Mouse (Mus musculus) lung, postnatal 0 days (tissue): ENCODE results near the gene Elf2. TPM values are rescaled to one million over a fixed set of nuclear protein-coding genes. Genes with fewer than 3 reads are reported as not detected.

Source experiments
- ATAC-seq: fragments of 200-750 bp; cut with Nextera tagmentation; 2 replicates; pipeline ENCODE4 v1.8.0; 2017; ENCODE audit warnings: moderate library complexity
- DNase-seq: peaks from one replicate; pipeline ENCODE4 v3.0.0-alpha.2; 2016; ENCODE audit warnings: low spot score
- H3K27ac ChIP-seq: fragments of 300-500 bp; sonication (generic); 2 replicates; pipeline ENCODE4 v1.5.1; 2014; ENCODE audit warnings: antibody characterized with exemption, mild to moderate bottlenecking, low read length, mixed read lengths
- H3K27me3 ChIP-seq: fragments of 300-500 bp; sonication (generic); replicated peaks from 2 replicates; pipeline ENCODE4 v1.6.1; 2014; ENCODE audit warnings: low read length, mixed read lengths; ENCODE audit not compliant: insufficient read depth
- H3K36me3 ChIP-seq: fragments of 300-500 bp; sonication (generic); 2 replicates; pipeline ENCODE4 v1.6.1; 2014; ENCODE audit warnings: low read length, mixed read lengths; ENCODE audit not compliant: insufficient read depth
- H3K4me1 ChIP-seq: fragments of 300-500 bp; sonication (generic); 2 replicates; pipeline ENCODE4 v1.6.1; 2014; ENCODE audit warnings: antibody characterized with exemption, low read depth, low read length, mixed read lengths; ENCODE audit not compliant: insufficient read depth
- H3K4me2 ChIP-seq: fragments of 300-500 bp; sonication (generic); replicated peaks from 2 replicates; pipeline ENCODE4 v1.6.1; 2014; ENCODE audit warnings: low read depth, mild to moderate bottlenecking, low read length, moderate library complexity, mixed read lengths
- H3K4me3 ChIP-seq: fragments of 300-500 bp; sonication (generic); 2 replicates; pipeline ENCODE4 v1.5.1; 2014; ENCODE audit warnings: low read depth, low read length
- H3K9ac ChIP-seq: fragments of 300-500 bp; sonication (generic); replicated peaks from 2 replicates; pipeline ENCODE4 v1.6.1; 2014; ENCODE audit warnings: low read depth, mild to moderate bottlenecking
- H3K9me3 ChIP-seq: fragments of 300-500 bp; sonication (generic); 2 replicates; pipeline ENCODE4 v1.6.1; 2016; ENCODE audit warnings: low read length, mixed read lengths
- CTCF ChIP-seq: IDR thresholded peaks from 2 replicates; pipeline ENCODE4 v1.5.1; 2016; ENCODE audit warnings: antibody characterized with exemption, mild to moderate bottlenecking
- EP300 ChIP-seq: IDR thresholded peaks from 2 replicates; pipeline ENCODE4 v1.6.1; 2016; ENCODE audit warnings: antibody characterized with exemption, mild to moderate bottlenecking, control low read depth
- WGBS: fragments of 180-500 bp; shearing (Covaris S2); extraction: QIAGEN DNeasy Blood & Tissue Kit; methylation state at CpG from one replicate; pipeline ENCODE4 v1.1.7; 2014; 5-methylcytosine and 5-hydroxymethylcytosine counted together
- polyA plus RNA-seq: library from polyadenylated mRNA; unstranded; fragments of >200 nt; fragmentation: Nextera tagmentation; extraction: Ambion mirVana; gene quantifications from 2 replicates; pipeline ENCODE4 v1.2.1, GENCODE M21; 2015

Gene Elf2
- polyA plus RNA-seq, 1 experiment from 2014 or later, result 55.8 TPM

DNA sequence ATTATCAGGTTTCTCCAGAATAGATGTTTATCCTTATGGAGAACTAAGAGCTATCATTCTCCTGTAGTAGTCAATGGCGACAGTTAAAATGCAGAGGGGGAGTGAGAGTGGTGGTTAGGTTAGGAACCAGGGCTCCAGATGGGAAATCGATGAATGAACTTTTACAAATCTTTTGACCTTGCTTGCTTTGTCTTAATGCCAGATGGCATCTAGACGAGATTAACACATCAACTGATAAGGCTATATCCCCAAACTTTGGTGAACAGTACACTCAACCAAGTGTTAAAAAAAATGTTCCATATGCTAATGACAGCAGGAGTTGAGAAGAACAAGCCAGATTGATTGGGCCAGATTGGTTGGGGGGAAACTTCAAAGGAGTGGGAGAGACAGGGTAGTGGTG is 111.2 kb downstream of the Elf2 start:
- H3K9ac ChIP-seq, result no peak overlapping the region
- no peak overlapping the region for H3K27ac ChIP-seq
- DNase-seq, result no peak
- H3K36me3 ChIP-seq, result no peaks in the 10 kb centered on the region
- H3K4me3 ChIP-seq, result no peak overlapping the region
- H3K27me3 ChIP-seq, result no peaks in the 10 kb centered on the region
- no peak for TF ChIP-seq EP300
- no peak for TF ChIP-seq CTCF
- no peak for ATAC-seq
- H3K9me3 ChIP-seq, result no peaks in the 10 kb centered on the region
- peaks cover 8% of the 10 kb centered on the region; the same call in 1 of the 2 replicates for H3K4me1 ChIP-seq
- 76% methylated on average over 3 of the region's 3 CpGs for WGBS
- no peak overlapping the region for H3K4me2 ChIP-seq

DNA sequence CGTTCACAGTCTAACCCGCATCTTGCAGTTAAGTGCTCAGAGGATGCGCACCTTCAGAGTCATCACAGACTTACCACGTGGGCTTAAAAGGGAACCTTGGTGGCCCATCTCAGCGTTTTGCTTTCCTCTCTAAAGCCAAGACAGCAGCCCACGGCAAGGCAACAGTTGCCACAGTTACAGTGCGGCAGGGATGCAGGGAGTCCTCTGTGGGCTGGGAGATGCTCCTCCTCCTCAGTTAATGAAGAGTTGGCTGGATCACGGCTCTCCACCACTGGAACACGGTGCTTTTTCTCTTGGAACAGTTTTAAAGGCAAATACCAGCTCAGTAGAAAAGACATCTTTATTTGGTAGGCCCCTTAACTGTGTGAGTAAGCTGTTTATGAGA is 111.7 kb downstream of the Elf2 start:
- 83% methylated on average over 9 of the region's 9 CpGs for WGBS
- DNase-seq, result no peak
- no peak overlapping the region for H3K27ac ChIP-seq
- no peak overlapping the region for H3K4me2 ChIP-seq
- peaks cover 8% of the 10 kb centered on the region; the same call in 1 of the 2 replicates for H3K4me1 ChIP-seq
- TF ChIP-seq EP300, result no peak
- TF ChIP-seq CTCF, result no peak
- H3K27me3 ChIP-seq, result no peaks in the 10 kb centered on the region
- no peak overlapping the region for H3K4me3 ChIP-seq
- no peaks in the 10 kb centered on the region for H3K9me3 ChIP-seq
- no peaks in the 10 kb centered on the region for H3K36me3 ChIP-seq
- no peak for ATAC-seq
- no peak overlapping the region for H3K9ac ChIP-seq

DNA sequence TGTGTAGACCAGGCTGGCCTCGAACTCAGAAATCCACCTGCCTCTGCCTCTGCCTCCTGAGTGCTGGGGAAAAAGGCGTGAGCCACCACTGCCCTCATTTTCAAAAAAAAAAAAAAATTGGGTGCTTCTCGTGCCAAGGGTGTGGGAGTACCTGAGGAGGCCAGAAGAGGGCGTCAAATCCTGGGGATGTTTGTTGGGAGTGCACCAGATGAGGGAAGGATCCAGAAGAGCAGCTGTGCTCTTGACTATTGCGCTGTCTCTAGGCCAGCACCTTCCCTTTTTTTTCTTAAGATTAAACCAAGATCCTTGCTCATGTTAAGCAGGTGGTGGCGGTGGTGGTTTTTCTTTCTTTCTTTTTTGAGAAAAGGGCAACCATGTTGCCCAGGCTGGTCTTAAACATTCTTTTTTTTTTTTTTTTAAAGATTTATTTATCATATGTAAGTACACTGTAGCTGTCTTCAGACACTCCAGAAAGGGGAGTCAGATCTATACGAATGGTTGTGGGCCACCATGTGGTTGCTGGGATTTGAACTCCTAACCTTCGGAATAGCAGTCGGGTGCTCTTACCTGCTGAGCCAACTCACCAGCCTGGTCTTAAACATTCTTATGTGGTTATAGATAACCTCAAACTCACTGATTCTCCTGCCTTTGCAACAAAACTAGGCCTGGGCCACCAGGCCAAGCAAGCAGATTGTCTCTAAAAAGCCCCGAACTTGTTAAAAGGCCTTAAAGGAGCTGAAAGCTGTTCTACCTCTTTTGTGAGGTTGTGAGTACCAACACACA is 112.2 kb downstream of the Elf2 start:
- peak; percentile 60 for DNase-seq

DNA sequence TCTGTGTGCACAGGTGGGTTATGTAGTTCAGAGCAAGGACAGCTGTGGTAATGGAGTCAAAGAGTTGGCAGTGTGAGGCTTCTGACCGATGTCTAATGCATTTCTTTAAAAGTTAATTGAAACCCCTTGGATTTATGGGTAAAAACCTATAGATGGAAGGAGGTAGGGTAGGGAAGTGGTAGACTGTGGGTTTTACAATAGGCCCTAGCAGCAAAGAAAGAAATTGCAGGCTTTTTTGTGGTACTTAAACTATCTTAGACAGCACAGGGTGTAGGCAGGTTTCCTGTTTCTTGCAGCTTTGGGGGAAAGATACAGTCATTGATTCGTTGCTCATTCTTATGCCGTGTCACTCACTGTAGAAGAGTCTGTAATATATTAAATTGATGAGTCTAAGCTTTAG is 113.9 kb downstream of the Elf2 start:
- no peak overlapping the region for H3K27ac ChIP-seq
- 0 out of 2 replicates have a peak overlapping the region, but pooled peaks have one; percentile 81 for H3K4me3 ChIP-seq
- TF ChIP-seq CTCF (no peak), EP300 (no peak)
- DNase-seq (no peak), ATAC-seq (no peak)
- no peak overlapping the region for H3K9ac ChIP-seq
- H3K4me1 ChIP-seq, result peaks cover 13% of the 10 kb centered on the region; the same call in 1 of the 2 replicates
- 74% methylated on average over 3 of the region's 3 CpGs for WGBS
- H3K4me2 ChIP-seq, result peak overlapping the region; percentile 83; the same call in 1 of the 2 replicates
- H3K9me3 ChIP-seq, result no peaks in the 10 kb centered on the region
- H3K36me3 ChIP-seq, result no peaks in the 10 kb centered on the region
- no peaks in the 10 kb centered on the region for H3K27me3 ChIP-seq

More for the DNA sequence above, 112.2 kb downstream of the Elf2 start:
- Histone ChIP-seq H3K27me3 (no peaks in the 10 kb centered on the region), H3K36me3 (no peaks in the 10 kb centered on the region), H3K4me1 (peaks cover 8% of the 10 kb centered on the region; the same call in 1 of the 2 replicates), H3K27ac (no peak overlapping the region), H3K9ac (no peak overlapping the region), H3K4me3 (no peak overlapping the region), H3K9me3 (no peaks in the 10 kb centered on the region), H3K4me2 (no peak overlapping the region)
- WGBS, result 74% methylated on average over 10 of the region's 10 CpGs
- no peak for ATAC-seq
- TF ChIP-seq CTCF, result peak; percentile 66
- no peak for TF ChIP-seq EP300

DNA sequence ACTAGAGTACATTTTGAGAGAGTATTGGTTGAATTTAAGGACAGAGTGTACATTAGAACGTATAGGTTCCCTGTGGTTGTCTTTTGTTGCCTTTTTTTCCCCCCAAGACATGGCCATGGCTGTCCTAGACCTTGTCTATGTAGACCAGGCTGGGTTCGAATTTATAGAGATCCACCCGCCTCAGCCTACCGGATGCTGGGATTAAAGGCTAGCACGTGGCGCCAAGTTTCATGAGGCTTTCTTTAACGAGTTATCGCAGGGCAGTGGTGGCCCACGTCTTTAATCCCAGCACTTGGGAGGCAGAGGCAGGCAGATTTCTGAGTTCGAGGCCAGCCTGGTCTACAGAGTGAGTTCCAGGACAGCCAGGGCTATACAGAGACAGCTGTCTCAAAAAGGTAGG is 114.5 kb downstream of the Elf2 start:
- H3K27ac ChIP-seq, result no peak overlapping the region
- no peak for DNase-seq
- no peak overlapping the region for H3K9ac ChIP-seq
- H3K4me1 ChIP-seq, result peaks cover 13% of the 10 kb centered on the region; the same call in 1 of the 2 replicates
- no peaks in the 10 kb centered on the region for H3K36me3 ChIP-seq
- no peak for ATAC-seq
- H3K9me3 ChIP-seq, result no peaks in the 10 kb centered on the region
- TF ChIP-seq CTCF, result no peak
- peak overlapping the region; percentile 83; the same call in 1 of the 2 replicates for H3K4me2 ChIP-seq
- WGBS, result 95% methylated on average over 10 of the region's 10 CpGs
- H3K4me3 ChIP-seq, result peak overlapping the region; percentile 81
- no peaks in the 10 kb centered on the region for H3K27me3 ChIP-seq

DNA sequence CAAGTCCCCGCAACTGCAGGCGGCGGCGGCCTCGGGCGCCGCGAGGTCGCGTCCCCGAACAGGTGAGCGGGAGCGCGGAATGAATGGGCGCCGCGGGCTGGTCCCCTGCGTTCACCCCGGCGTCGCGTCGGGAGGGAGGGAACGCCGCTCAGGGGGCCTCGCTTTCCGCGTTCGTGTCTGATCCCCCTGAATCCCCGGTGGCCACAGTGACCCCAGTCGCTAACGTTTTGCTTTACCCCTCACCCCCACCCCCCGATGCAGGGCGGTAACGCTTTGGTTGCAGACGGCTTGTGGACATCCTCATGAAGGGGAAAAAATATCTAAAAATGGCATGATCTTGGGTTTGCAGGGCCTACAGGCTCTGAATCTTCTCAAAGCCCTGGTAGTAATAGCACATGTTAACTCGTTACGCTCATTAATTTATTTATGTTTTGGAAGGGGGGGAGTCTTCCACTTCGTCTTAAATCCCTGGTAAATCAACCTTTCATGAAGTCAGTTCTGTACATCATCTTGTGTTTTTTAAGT is 115.2 kb downstream of the Elf2 start:
- H3K4me2 ChIP-seq, result peak overlapping the region; percentile 83
- no peak for DNase-seq
- WGBS, result 6% methylated on average over 39 of the region's 39 CpGs
- TF ChIP-seq EP300 (no peak), CTCF (no peak)
- H3K4me3 ChIP-seq, result peak overlapping the region; percentile 81
- no peaks in the 10 kb centered on the region for H3K27me3 ChIP-seq
- H3K9ac ChIP-seq, result peak overlapping the region; percentile 75
- H3K27ac ChIP-seq, result peak overlapping the region; percentile 98
- no peak for ATAC-seq
- peaks cover 13% of the 10 kb centered on the region; the same call in 1 of the 2 replicates for H3K4me1 ChIP-seq
- H3K36me3 ChIP-seq, result no peaks in the 10 kb centered on the region
- no peaks in the 10 kb centered on the region for H3K9me3 ChIP-seq
